Mouse (Mus musculus): Measurements from ENCODE around the gene Fmnl2. TPM values are rescaled to one million over a fixed set of nuclear protein-coding genes. Genes with fewer than 3 reads are reported as not detected.

Gene Fmnl2
- polyA plus RNA-seq (2015; fragmentation: Nextera tagmentation; extraction: Ambion mirVana), result 10.2 and 10.7 TPM in 2 replicates

- Histone ChIP-seq H3K27me3 (replicated peaks) (no peaks in the 10 kb centered on the region), H3K4me2 (peak within 1 kb of the TSS; percentile 88), H3K4me1 (peaks cover 37% of the 10 kb centered on the region), H3K9ac (peak within 1 kb of the TSS; percentile 84), H3K27ac (peak within 1 kb of the TSS; percentile 90), H3K9me3 (no peaks in the 10 kb centered on the region), H3K4me3 (peak within 1 kb of the TSS; percentile 85), H3K36me3 (replicated peaks) (no peaks in the 10 kb centered on the region)
- WGBS, result under 1% methylated on average over 114 of the region's 114 CpGs
- ATAC-seq (replicated peaks), result peak; percentile 95
These were observed at the start of gene Fmnl2 for GRCm38 (mm10) chr2:52857611-52858528. TSS of gene Fmnl2 (plus strand) at chr2:52857860.

GRCm38 (mm10) chr2:52809988-52810387 is 47.7 kb upstream of the Fmnl2 start:
- Histone ChIP-seq H3K27me3 (replicated peaks) (no peaks in the 10 kb centered on the region), H3K36me3 (replicated peaks) (no peaks in the 10 kb centered on the region), H3K4me3 (no peak overlapping the region), H3K9me3 (no peaks in the 10 kb centered on the region), H3K9ac (no peak overlapping the region), H3K27ac (no peak overlapping the region), H3K4me2 (no peak overlapping the region), H3K4me1 (no peaks in the 10 kb centered on the region)
- WGBS, result 79% methylated on average over 5 of the region's 5 CpGs
- ATAC-seq (replicated peaks), result no peak

- no peak overlapping the region for H3K4me3 ChIP-seq
- no peaks in the 10 kb centered on the region for H3K36me3 ChIP-seq (replicated peaks)
- no peak overlapping the region for H3K27ac ChIP-seq
- WGBS, result 39% methylated on average over 5 of the region's 5 CpGs
- no peak overlapping the region for H3K9ac ChIP-seq
- no peaks in the 10 kb centered on the region for H3K4me1 ChIP-seq
- H3K4me2 ChIP-seq, result no peak overlapping the region
- no peaks in the 10 kb centered on the region for H3K27me3 ChIP-seq (replicated peaks)
- H3K9me3 ChIP-seq, result no peaks in the 10 kb centered on the region
- no peak for ATAC-seq (replicated peaks)
These were observed 46.0 kb upstream of the Fmnl2 start for GRCm38 (mm10) chr2:52811691-52812090.

- no peak for ATAC-seq (replicated peaks)
- Histone ChIP-seq H3K27ac (no peak overlapping the region), H3K27me3 (replicated peaks) (no peaks in the 10 kb centered on the region), H3K9ac (no peak overlapping the region), H3K4me1 (no peaks in the 10 kb centered on the region), H3K36me3 (replicated peaks) (no peaks in the 10 kb centered on the region), H3K4me3 (no peak overlapping the region), H3K9me3 (no peaks in the 10 kb centered on the region), H3K4me2 (no peak overlapping the region)
- WGBS, result 85% methylated on average over 1 of the region's 1 CpGs
These were observed 40.3 kb upstream of the Fmnl2 start for GRCm38 (mm10) chr2:52817341-52817740.

GRCm38 (mm10) chr2:52818944-52819343 is 38.7 kb upstream of the Fmnl2 start:
- no peak overlapping the region for H3K4me2 ChIP-seq
- no peak overlapping the region for H3K27ac ChIP-seq
- no peak overlapping the region for H3K4me3 ChIP-seq
- H3K36me3 ChIP-seq (replicated peaks), result no peaks in the 10 kb centered on the region
- no peaks in the 10 kb centered on the region for H3K27me3 ChIP-seq (replicated peaks)
- no peak for ATAC-seq (replicated peaks)
- H3K9me3 ChIP-seq, result no peaks in the 10 kb centered on the region
- 85% methylated on average over 4 of the region's 4 CpGs for WGBS
- no peaks in the 10 kb centered on the region for H3K4me1 ChIP-seq
- H3K9ac ChIP-seq, result no peak overlapping the region

GRCm38 (mm10) chr2:52822214-52822613 is 35.4 kb upstream of the Fmnl2 start:
- H3K27ac ChIP-seq, result no peak overlapping the region
- no peak overlapping the region for H3K9ac ChIP-seq
- H3K4me3 ChIP-seq, result no peak overlapping the region
- no peaks in the 10 kb centered on the region for H3K4me1 ChIP-seq
- H3K27me3 ChIP-seq (replicated peaks), result no peaks in the 10 kb centered on the region
- 84% methylated on average over 2 of the region's 2 CpGs for WGBS
- no peaks in the 10 kb centered on the region for H3K9me3 ChIP-seq
- no peak for ATAC-seq (replicated peaks)
- no peak overlapping the region for H3K4me2 ChIP-seq
- no peaks in the 10 kb centered on the region for H3K36me3 ChIP-seq (replicated peaks)

- Histone ChIP-seq H3K4me1 (no peaks in the 10 kb centered on the region), H3K27me3 (replicated peaks) (no peaks in the 10 kb centered on the region), H3K4me3 (no peak overlapping the region), H3K9me3 (no peaks in the 10 kb centered on the region), H3K4me2 (no peak overlapping the region), H3K27ac (no peak overlapping the region), H3K36me3 (replicated peaks) (no peaks in the 10 kb centered on the region), H3K9ac (no peak overlapping the region)
- WGBS, result 93% methylated on average over 4 of the region's 4 CpGs
- ATAC-seq (replicated peaks), result no peak
These were observed 29.6 kb upstream of the Fmnl2 start for GRCm38 (mm10) chr2:52828077-52828476.

GRCm38 (mm10) chr2:52830513-52830912 is 27.1 kb upstream of the Fmnl2 start:
- H3K9ac ChIP-seq, result no peak overlapping the region
- no peaks in the 10 kb centered on the region for H3K36me3 ChIP-seq (replicated peaks)
- no peak overlapping the region for H3K4me3 ChIP-seq
- H3K27ac ChIP-seq, result no peak overlapping the region
- 85% methylated on average over 4 of the region's 4 CpGs for WGBS
- no peak overlapping the region for H3K4me2 ChIP-seq
- no peaks in the 10 kb centered on the region for H3K4me1 ChIP-seq
- H3K27me3 ChIP-seq (replicated peaks), result no peaks in the 10 kb centered on the region
- H3K9me3 ChIP-seq, result no peaks in the 10 kb centered on the region
- ATAC-seq (replicated peaks), result no peak

GRCm38 (mm10) chr2:52831585-52831984 is 26.1 kb upstream of the Fmnl2 start:
- Histone ChIP-seq H3K4me1 (no peaks in the 10 kb centered on the region), H3K4me3 (no peak overlapping the region), H3K36me3 (replicated peaks) (no peaks in the 10 kb centered on the region), H3K9ac (no peak overlapping the region), H3K4me2 (no peak overlapping the region), H3K27ac (no peak overlapping the region), H3K9me3 (no peaks in the 10 kb centered on the region), H3K27me3 (replicated peaks) (no peaks in the 10 kb centered on the region)
- no peak for ATAC-seq (replicated peaks)
- 90% methylated on average over 2 of the region's 2 CpGs for WGBS

GRCm38 (mm10) chr2:52835726-52836125 is 21.9 kb upstream of the Fmnl2 start:
- 80% methylated on average over 3 of the region's 3 CpGs for WGBS

GRCm38 (mm10) chr2:52839074-52839473 is 18.6 kb upstream of the Fmnl2 start:
- H3K4me3 ChIP-seq, result no peak overlapping the region
- ATAC-seq (replicated peaks), result no peak
- H3K9me3 ChIP-seq, result no peaks in the 10 kb centered on the region
- no peak overlapping the region for H3K4me2 ChIP-seq
- no peak overlapping the region for H3K27ac ChIP-seq
- no peaks in the 10 kb centered on the region for H3K4me1 ChIP-seq
- 35% methylated on average over 4 of the region's 4 CpGs for WGBS
- no peaks in the 10 kb centered on the region for H3K27me3 ChIP-seq (replicated peaks)
- no peaks in the 10 kb centered on the region for H3K36me3 ChIP-seq (replicated peaks)
- H3K9ac ChIP-seq, result no peak overlapping the region

More at GRCm38 (mm10) chr2:52835726-52836125, 21.9 kb upstream of the Fmnl2 start:
- no peak overlapping the region for H3K9ac ChIP-seq
- H3K4me1 ChIP-seq, result no peaks in the 10 kb centered on the region
- no peaks in the 10 kb centered on the region for H3K27me3 ChIP-seq (replicated peaks)
- H3K9me3 ChIP-seq, result no peaks in the 10 kb centered on the region
- H3K4me2 ChIP-seq, result no peak overlapping the region
- H3K4me3 ChIP-seq, result no peak overlapping the region
- no peaks in the 10 kb centered on the region for H3K36me3 ChIP-seq (replicated peaks)
- no peak overlapping the region for H3K27ac ChIP-seq
- no peak for ATAC-seq (replicated peaks)

GRCm38 (mm10) chr2:52839868-52840267 is 17.8 kb upstream of the Fmnl2 start:
- Histone ChIP-seq H3K27me3 (replicated peaks) (no peaks in the 10 kb centered on the region), H3K4me3 (no peak overlapping the region), H3K27ac (no peak overlapping the region), H3K9ac (no peak overlapping the region), H3K9me3 (no peaks in the 10 kb centered on the region), H3K4me1 (no peaks in the 10 kb centered on the region), H3K36me3 (replicated peaks) (no peaks in the 10 kb centered on the region), H3K4me2 (no peak overlapping the region)
- 0 out of 2 replicates have a peak, but pooled peaks have one; percentile 9 for ATAC-seq (replicated peaks)
- 71% methylated on average over 3 of the region's 3 CpGs for WGBS

GRCm38 (mm10) chr2:52843861-52844260 is 13.8 kb upstream of the Fmnl2 start:
- Histone ChIP-seq H3K9me3 (no peaks in the 10 kb centered on the region), H3K36me3 (replicated peaks) (no peaks in the 10 kb centered on the region), H3K4me2 (no peak overlapping the region), H3K4me1 (no peaks in the 10 kb centered on the region), H3K27ac (no peak overlapping the region), H3K9ac (no peak overlapping the region), H3K4me3 (no peak overlapping the region), H3K27me3 (replicated peaks) (no peaks in the 10 kb centered on the region)
- WGBS, result 91% methylated on average over 2 of the region's 2 CpGs
- no peak for ATAC-seq (replicated peaks)

Measured in midbrain, embryonic 15.5 days (tissue).